In the genomic region with DNA sequence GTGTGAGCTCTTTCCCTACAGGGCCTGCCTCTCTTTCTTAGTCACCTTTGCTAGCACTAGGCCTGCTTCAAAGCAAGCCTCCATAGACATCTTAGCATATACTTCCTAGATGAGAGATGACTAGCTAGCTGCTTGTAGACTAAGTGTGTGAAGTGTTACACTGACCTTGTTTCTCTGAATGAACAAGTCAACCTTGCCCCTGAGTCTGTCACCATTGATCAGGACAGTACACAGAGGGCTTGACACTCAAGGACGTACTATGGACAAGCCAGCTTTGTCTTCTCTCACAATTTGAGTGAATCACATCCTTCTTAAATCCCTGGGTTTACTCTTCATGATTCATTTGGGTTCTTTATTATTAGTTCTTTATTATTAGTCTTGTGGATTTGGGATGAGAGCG, we compare ENCODE assay signal across 26 mouse cellular contexts.
"Had no signal": no experiment of that assay in that cellular context is flagged by ENCODE, and none has a peak within 500 bp of the region (broad histone marks: within the 10 kb centered on the region; RNA-seq: fewer than 3 reads in every experiment).

No protein-coding gene starts in this region.

- H3K4me1 ChIP-seq: hindbrain, embryonic 10.5 days; hindbrain, embryonic 12.5 days; limb, embryonic 10.5 days had no signal

- H3K36me3 ChIP-seq: intestine, embryonic 15.5 days; liver, embryonic 13.5 days had no signal

- H3K4me3 ChIP-seq: heart, embryonic 10.5 days; heart, embryonic 12.5 days; hindbrain, embryonic 10.5 days; hindbrain, embryonic 12.5 days; intestine, embryonic 15.5 days; layer of hippocampus, adult 2 months; left cerebral cortex, adult 2 months; limb, embryonic 10.5 days; limb, embryonic 12.5 days; liver, embryonic 13.5 days; liver, embryonic 15.5 days had no signal

- H3K9me3 ChIP-seq: heart, embryonic 10.5 days; hindbrain, embryonic 12.5 days; intestine, embryonic 15.5 days; limb, embryonic 10.5 days; liver, embryonic 13.5 days; liver, embryonic 15.5 days had no signal

- H3K9ac ChIP-seq: heart, embryonic 12.5 days; hindbrain, embryonic 12.5 days; hindbrain, embryonic 14.5 days; intestine, embryonic 15.5 days; limb, embryonic 12.5 days; liver, embryonic 13.5 days; liver, embryonic 15.5 days had no signal

- H3K27ac ChIP-seq: heart, embryonic 10.5 days; hindbrain, embryonic 10.5 days; hindbrain, embryonic 12.5 days; hindbrain, embryonic 14.5 days; layer of hippocampus, adult 2 months; left cerebral cortex, adult 2 months; limb, embryonic 10.5 days; liver, embryonic 13.5 days; liver, embryonic 15.5 days had no signal

- H3K27me3 ChIP-seq: heart, embryonic 12.5 days; hindbrain, embryonic 12.5 days; intestine, embryonic 15.5 days; limb, embryonic 12.5 days; liver, embryonic 13.5 days; liver, embryonic 15.5 days had no signal

- H3K4me2 ChIP-seq: heart, embryonic 12.5 days; hindbrain, embryonic 12.5 days; hindbrain, embryonic 14.5 days; intestine, embryonic 15.5 days; limb, embryonic 12.5 days; liver, embryonic 11.5 days; liver, embryonic 13.5 days; liver, embryonic 15.5 days had no signal

- DNase-seq: gastrocnemius, postnatal 14 days; heart, adult 18-20 months; heart, postnatal 10 days; heart, postnatal 4 days; kidney, adult 18-20 months; kidney, adult 8-10 months; kidney, postnatal 10 days; kidney, postnatal 25 days; kidney, postnatal 4 days; liver; liver, embryonic 13.5 days had no signal

- ATAC-seq: hindbrain, embryonic 16.5 days; inflammation-experienced regulatory T-cells, adult 6 months; intestine, embryonic 15.5 days; intestine, postnatal 0 days had no signal
